Mouse (Mus musculus) urinary bladder, adult 2 months (tissue): ENCODE measurements around the gene Fkbp10. TPM values are rescaled to one million over a fixed set of nuclear protein-coding genes. Genes with fewer than 3 reads are reported as not detected.

Experiments
- DNase-seq: peaks from one replicate; pipeline ENCODE4 v3.0.0; 2022; ENCODE audit warnings: low spot score
- polyA plus RNA-seq: library from polyadenylated mRNA; depleted of rRNA; stranded (reverse); fragments of >200 nt; gene quantifications from 2 replicates; pipeline ENCODE4 v1.2.3, GENCODE M21; 2012

Gene Fkbp10
- polyA plus RNA-seq, 1 experiment: 90.5 TPM

- DNase-seq: no peak
These were observed 3.8 kb upstream of the Fkbp10 start for GRCm38 (mm10) chr11:100411736-100412135.

- no peak for DNase-seq
These were observed 2.0 kb upstream of the Fkbp10 start for GRCm38 (mm10) chr11:100413541-100413940.

- DNase-seq: peak; percentile 80
These were observed 1.2 kb upstream of the Fkbp10 start, which contains the start of gene P3h4 for GRCm38 (mm10) chr11:100414021-100414913. Gene P3h4 (minus strand): TSS chr11:100414836.

- DNase-seq: no peak
These were observed 6.0 kb downstream of the Fkbp10 start for GRCm38 (mm10) chr11:100421537-100421936.

- no peak for DNase-seq
These were observed 8.3 kb downstream of the Fkbp10 start for GRCm38 (mm10) chr11:100423836-100424235.

- DNase-seq: peak; percentile 55
These were observed 10.4 kb downstream of the Fkbp10 start for GRCm38 (mm10) chr11:100425851-100426250.

GRCm38 (mm10) chr11:100426820-100427219 is 11.3 kb downstream of the Fkbp10 start:
- DNase-seq: no peak

GRCm38 (mm10) chr11:100428612-100429199 is 13.2 kb downstream of the Fkbp10 start:
- DNase-seq: no peak

GRCm38 (mm10) chr11:100430052-100430451 is 14.6 kb downstream of the Fkbp10 start:
- no peak for DNase-seq

- no peak for DNase-seq
These were observed 16.5 kb downstream of the Fkbp10 start for GRCm38 (mm10) chr11:100432002-100432401.

GRCm38 (mm10) chr11:100435678-100436246 is 20.3 kb downstream of the Fkbp10 start:
- DNase-seq: no peak

GRCm38 (mm10) chr11:100437901-100438300 is 22.4 kb downstream of the Fkbp10 start:
- no peak for DNase-seq

GRCm38 (mm10) chr11:100440691-100441522 is 25.4 kb downstream of the Fkbp10 start:
- peak; percentile 72 for DNase-seq

GRCm38 (mm10) chr11:100441797-100442196 is 26.3 kb downstream of the Fkbp10 start, which contains the start of the genes Nt5c3b and Klhl10:
Gene Nt5c3b (minus strand): TSS chr11:100441808.
Gene Klhl10 (plus strand): TSS chr11:100441917.
- DNase-seq: no peak

GRCm38 (mm10) chr11:100442625-100443024 is 27.1 kb downstream of the Fkbp10 start:
- DNase-seq: no peak

- DNase-seq: no peak
These were observed 41.8 kb downstream of the Fkbp10 start for GRCm38 (mm10) chr11:100457247-100457646.

- no peak for DNase-seq
These were observed 42.2 kb downstream of the Fkbp10 start for GRCm38 (mm10) chr11:100457711-100458110.

GRCm38 (mm10) chr11:100462699-100463098 is 47.2 kb downstream of the Fkbp10 start:
- no peak for DNase-seq

GRCm38 (mm10) chr11:100465229-100465792 is 49.8 kb downstream of the Fkbp10 start:
- DNase-seq: no peak

- no peak for DNase-seq
These were observed 50.3 kb downstream of the Fkbp10 start for GRCm38 (mm10) chr11:100465833-100466232.
